Mouse (Mus musculus) thymus, postnatal 25 days (tissue): Measurements from ENCODE around the gene Zfp612.

ENCODE experiments used
- DNase-seq: peaks from one replicate; pipeline ENCODE4 v3.0.0; 2022

Gene Zfp612

GRCm38 (mm10) chr8:110135515-110135914 lies 56.0 kb downstream of the Zfp612 start:
- DNase-seq: no peak

- DNase-seq: no peak
Measured at GRCm38 (mm10) chr8:110140156-110140555, 60.6 kb downstream of the Zfp612 start.

GRCm38 (mm10) chr8:110140770-110141169 lies 61.2 kb downstream of the Zfp612 start:
- DNase-seq: no peak
